Mouse (Mus musculus) heart, postnatal 0 days (tissue): Measurements from ENCODE around the gene Dlgap4. TPM values are rescaled to one million over a fixed set of nuclear protein-coding genes. Genes with fewer than 3 reads are reported as not detected.

Experiments
- ATAC-seq: fragments of 200-750 bp; cut with Nextera tagmentation; 2 replicates; pipeline ENCODE4 v1.8.0; 2017; ENCODE audit warnings: low read depth, moderate number of reproducible peaks, moderate library complexity; ENCODE audit not compliant: insufficient read depth
- DNase-seq: peaks from one replicate; pipeline ENCODE4 v3.0.0-alpha.2; 2016; ENCODE audit warnings: low spot score
- H3K27ac ChIP-seq: fragments of 300-500 bp; sonication (generic); 2 replicates; pipeline ENCODE4 v1.5.1; 2014; ENCODE audit warnings: low read depth, mild to moderate bottlenecking
- H3K27me3 ChIP-seq: fragments of 300-500 bp; sonication (generic); 2 replicates; pipeline ENCODE4 v1.6.1; 2014; ENCODE audit warnings: low read length, mixed read lengths; ENCODE audit not compliant: control insufficient read depth, insufficient read depth
- H3K36me3 ChIP-seq: fragments of 300-500 bp; sonication (generic); replicated peaks from 2 replicates; pipeline ENCODE4 v1.6.1; 2014; ENCODE audit warnings: low read length, mixed read lengths; ENCODE audit not compliant: control insufficient read depth, insufficient read depth
- H3K4me1 ChIP-seq: fragments of 300-500 bp; sonication (generic); 2 replicates; pipeline ENCODE4 v1.6.1; 2014; ENCODE audit warnings: antibody characterized with exemption; ENCODE audit not compliant: control insufficient read depth, insufficient read depth
- H3K4me2 ChIP-seq: fragments of 300-500 bp; sonication (generic); 2 replicates; pipeline ENCODE4 v1.6.1; 2014; ENCODE audit warnings: low read depth, mild to moderate bottlenecking, low read length, moderate library complexity
- H3K4me3 ChIP-seq: fragments of 300-500 bp; sonication (generic); 2 replicates; pipeline ENCODE4 v1.5.1; 2014; ENCODE audit warnings: low read depth, low read length
- H3K9ac ChIP-seq: fragments of 300-500 bp; sonication (generic); replicated peaks from 2 replicates; pipeline ENCODE4 v1.6.1; 2014; ENCODE audit warnings: low read depth, low read length, mixed read lengths
- H3K9me3 ChIP-seq: fragments of 300-500 bp; sonication (generic); replicated peaks from 2 replicates; pipeline ENCODE4 v1.6.1; 2016; ENCODE audit warnings: low read length; ENCODE audit not compliant: control insufficient read depth
- CTCF ChIP-seq: IDR thresholded peaks from 2 replicates; pipeline ENCODE4 v1.5.1; 2016; ENCODE audit warnings: antibody characterized with exemption, control low read depth, low read depth
- EP300 ChIP-seq: IDR thresholded peaks from 2 replicates; pipeline ENCODE4 v1.6.1; 2016; ENCODE audit warnings: antibody characterized with exemption, low read depth
- WGBS: fragments of 180-500 bp; shearing (Covaris S2); extraction: QIAGEN DNeasy Blood & Tissue Kit; methylation state at CpG from one replicate; pipeline ENCODE4 v1.1.7; 2014; 5-methylcytosine and 5-hydroxymethylcytosine counted together
- polyA plus RNA-seq: library from polyadenylated mRNA; unstranded; fragments of >200 nt; fragmentation: Nextera tagmentation; extraction: Ambion mirVana; gene quantifications from 2 replicates; pipeline ENCODE4 v1.2.1, GENCODE M21; 2015
- total RNA-seq: library from RNA; depleted of rRNA; stranded (reverse); fragments of >200 nt; gene quantifications from 2 replicates; pipeline ENCODE4 v1.2.3, GENCODE M21; 2014; ENCODE audit warnings: low replicate concordance

Dlgap4 gene
- total and polyA plus RNA-seq, 2 experiments from 2014 or later = 51.3 to 58.5 TPM

GRCm38 (mm10) chr2:156665620-156666196, 52.2 kb downstream of the Dlgap4 start:
- H3K9ac ChIP-seq = no peak overlapping the region
- no peaks in the 10 kb centered on the region for H3K4me1 ChIP-seq
- H3K4me3 ChIP-seq = no peak overlapping the region
- DNase-seq (no peak), ATAC-seq (no peak)
- H3K27me3 ChIP-seq = peaks cover 9% of the 10 kb centered on the region; the same call in 1 of the 2 replicates
- no peak overlapping the region for H3K4me2 ChIP-seq
- H3K27ac ChIP-seq = no peak overlapping the region
- no peaks in the 10 kb centered on the region for H3K9me3 ChIP-seq
- 76% methylated on average over 13 of the region's 13 CpGs for WGBS
- no peaks in the 10 kb centered on the region for H3K36me3 ChIP-seq
- TF ChIP-seq CTCF = no peak
- TF ChIP-seq EP300 = no peak

GRCm38 (mm10) chr2:156666231-156666630, 52.7 kb downstream of the Dlgap4 start:
- H3K9me3 ChIP-seq = no peaks in the 10 kb centered on the region
- DNase-seq (no peak), ATAC-seq (no peak)
- H3K27me3 ChIP-seq = peaks cover 9% of the 10 kb centered on the region; the same call in 1 of the 2 replicates
- H3K36me3 ChIP-seq = no peaks in the 10 kb centered on the region
- TF ChIP-seq EP300 (no peak), CTCF (no peak)
- H3K27ac ChIP-seq = no peak overlapping the region
- no peak overlapping the region for H3K9ac ChIP-seq
- no peaks in the 10 kb centered on the region for H3K4me1 ChIP-seq
- no peak overlapping the region for H3K4me2 ChIP-seq
- H3K4me3 ChIP-seq = no peak overlapping the region
- 40% methylated on average over 12 of the region's 12 CpGs for WGBS

DNA sequence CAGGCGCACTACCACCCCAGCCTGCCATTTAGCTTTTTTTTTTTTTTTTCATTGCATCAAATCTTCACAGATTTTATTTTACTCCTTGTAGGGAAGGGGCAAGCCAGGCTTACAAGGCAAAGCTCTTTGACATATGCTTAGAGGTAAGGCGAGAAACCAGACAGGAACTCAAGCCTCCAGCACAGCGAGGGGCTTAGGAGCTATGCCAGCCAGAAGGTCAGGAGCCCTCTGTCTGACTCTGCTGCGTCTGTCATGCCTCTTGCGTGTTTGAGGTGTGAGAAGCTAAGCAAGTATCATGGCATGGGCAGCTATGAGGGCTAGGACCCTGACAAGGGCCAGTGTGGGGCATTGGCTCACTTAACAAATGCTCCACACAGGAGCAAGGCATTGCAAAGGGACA, 53.8 kb downstream of the Dlgap4 start:
- Histone ChIP-seq H3K4me3 (no peak overlapping the region), H3K4me1 (no peaks in the 10 kb centered on the region), H3K36me3 (no peaks in the 10 kb centered on the region), H3K9ac (no peak overlapping the region), H3K4me2 (no peak overlapping the region), H3K27ac (no peak overlapping the region), H3K27me3 (peaks cover 9% of the 10 kb centered on the region; the same call in 1 of the 2 replicates), H3K9me3 (no peaks in the 10 kb centered on the region)
- no peak for TF ChIP-seq CTCF
- TF ChIP-seq EP300 = no peak
- ATAC-seq (no peak), DNase-seq (no peak)
- WGBS = 70% methylated on average over 5 of the region's 5 CpGs

DNA sequence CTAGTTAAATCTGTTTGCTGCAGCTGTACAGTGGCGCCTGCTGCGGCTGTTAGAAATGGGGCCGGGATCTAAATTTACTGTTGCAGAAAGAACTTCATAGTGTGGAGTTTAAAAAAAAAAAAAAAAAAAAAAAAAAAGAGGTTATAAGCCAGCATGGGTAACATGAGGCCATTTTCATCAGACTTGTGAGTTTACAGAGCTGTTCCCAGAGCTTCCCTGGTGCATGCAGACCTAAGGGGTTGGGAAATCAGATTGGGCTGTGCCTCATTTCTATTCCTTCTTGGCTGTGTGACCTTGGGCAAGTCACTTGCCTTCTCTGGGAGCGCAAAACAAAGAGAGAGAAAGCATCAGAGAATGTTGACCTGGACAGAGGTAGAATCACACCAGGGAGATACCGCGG, 55.1 kb downstream of the Dlgap4 start:
- H3K9me3 ChIP-seq = no peaks in the 10 kb centered on the region
- H3K4me1 ChIP-seq = no peaks in the 10 kb centered on the region
- H3K36me3 ChIP-seq = no peaks in the 10 kb centered on the region
- ATAC-seq (no peak), DNase-seq (no peak)
- TF ChIP-seq EP300 (no peak), CTCF (no peak)
- H3K9ac ChIP-seq = no peak overlapping the region
- WGBS = 88% methylated on average over 6 of the region's 6 CpGs
- H3K4me3 ChIP-seq = no peak overlapping the region
- H3K27ac ChIP-seq = no peak overlapping the region
- no peak overlapping the region for H3K4me2 ChIP-seq
- H3K27me3 ChIP-seq = peaks cover 3% of the 10 kb centered on the region; the same call in 1 of the 2 replicates

GRCm38 (mm10) chr2:156673307-156673706, 59.8 kb downstream of the Dlgap4 start:
- no peak overlapping the region for H3K4me3 ChIP-seq
- 68% methylated on average over 10 of the region's 10 CpGs for WGBS
- no peaks in the 10 kb centered on the region; the same call in 1 of the 2 replicates for H3K27me3 ChIP-seq
- H3K4me1 ChIP-seq = no peaks in the 10 kb centered on the region
- DNase-seq (no peak), ATAC-seq (no peak)
- no peak overlapping the region for H3K27ac ChIP-seq
- no peak overlapping the region for H3K4me2 ChIP-seq
- no peak overlapping the region for H3K9ac ChIP-seq
- no peak for TF ChIP-seq CTCF
- no peaks in the 10 kb centered on the region for H3K9me3 ChIP-seq
- H3K36me3 ChIP-seq = no peaks in the 10 kb centered on the region
